Mouse (Mus musculus) forebrain, embryonic 15.5 days (tissue): ENCODE data around the gene Slit1. TPM values are rescaled to one million over a fixed set of nuclear protein-coding genes. Genes with fewer than 3 reads are reported as not detected.

Experiments
- ATAC-seq: fragments of 200-750 bp; cut with Nextera tagmentation; replicated peaks from 2 replicates; pipeline ENCODE4 v1.8.0; 2017; ENCODE audit warnings: mild to moderate bottlenecking, moderate TSS enrichment, moderate library complexity
- H3K27ac ChIP-seq: fragments of 300-500 bp; sonication (generic); replicated peaks from 2 replicates; pipeline ENCODE4 v1.5.1; 2015; ENCODE audit warnings: mild to moderate bottlenecking, inconsistent platforms
- H3K27me3 ChIP-seq: fragments of 300-500 bp; sonication (generic); 2 replicates; pipeline ENCODE4 v1.6.1; 2015; ENCODE audit warnings: inconsistent platforms
- H3K36me3 ChIP-seq: fragments of 300-500 bp; sonication (generic); 2 replicates; pipeline ENCODE4 v1.6.1; 2015; ENCODE audit warnings: mild to moderate bottlenecking, inconsistent platforms
- H3K4me1 ChIP-seq: fragments of 300-500 bp; sonication (generic); 2 replicates; pipeline ENCODE4 v1.6.1; 2015; ENCODE audit warnings: inconsistent platforms
- H3K4me2 ChIP-seq: fragments of 300-500 bp; sonication (generic); replicated peaks from 2 replicates; pipeline ENCODE4 v1.6.1; 2015; ENCODE audit warnings: mild to moderate bottlenecking, inconsistent platforms
- H3K4me3 ChIP-seq: fragments of 300-500 bp; sonication (generic); 2 replicates; pipeline ENCODE4 v1.5.1; 2015; ENCODE audit warnings: mild to moderate bottlenecking, inconsistent platforms
- H3K9ac ChIP-seq: fragments of 300-500 bp; sonication (generic); replicated peaks from 2 replicates; pipeline ENCODE4 v1.6.1; 2015; ENCODE audit warnings: mild to moderate bottlenecking, inconsistent platforms
- H3K9me3 ChIP-seq: fragments of 300-500 bp; sonication (generic); 2 replicates; pipeline ENCODE4 v1.6.1; 2016; ENCODE audit warnings: inconsistent platforms
- WGBS: fragments of 180-500 bp; shearing (Covaris S2); methylation state at CpG from one replicate; pipeline ENCODE4 v1.1.7; 2015; ENCODE audit warnings: mixed read lengths; 5-methylcytosine and 5-hydroxymethylcytosine counted together
- polyA plus RNA-seq: library from polyadenylated mRNA; unstranded; fragments of >200 nt; fragmentation: Nextera tagmentation; extraction: Ambion mirVana; gene quantifications from 2 replicates; pipeline ENCODE4 v1.2.1, GENCODE M21; 2015

The Slit1 gene
- polyA plus RNA-seq, 1 experiment from 2014 or later = 21.0 TPM

DNA sequence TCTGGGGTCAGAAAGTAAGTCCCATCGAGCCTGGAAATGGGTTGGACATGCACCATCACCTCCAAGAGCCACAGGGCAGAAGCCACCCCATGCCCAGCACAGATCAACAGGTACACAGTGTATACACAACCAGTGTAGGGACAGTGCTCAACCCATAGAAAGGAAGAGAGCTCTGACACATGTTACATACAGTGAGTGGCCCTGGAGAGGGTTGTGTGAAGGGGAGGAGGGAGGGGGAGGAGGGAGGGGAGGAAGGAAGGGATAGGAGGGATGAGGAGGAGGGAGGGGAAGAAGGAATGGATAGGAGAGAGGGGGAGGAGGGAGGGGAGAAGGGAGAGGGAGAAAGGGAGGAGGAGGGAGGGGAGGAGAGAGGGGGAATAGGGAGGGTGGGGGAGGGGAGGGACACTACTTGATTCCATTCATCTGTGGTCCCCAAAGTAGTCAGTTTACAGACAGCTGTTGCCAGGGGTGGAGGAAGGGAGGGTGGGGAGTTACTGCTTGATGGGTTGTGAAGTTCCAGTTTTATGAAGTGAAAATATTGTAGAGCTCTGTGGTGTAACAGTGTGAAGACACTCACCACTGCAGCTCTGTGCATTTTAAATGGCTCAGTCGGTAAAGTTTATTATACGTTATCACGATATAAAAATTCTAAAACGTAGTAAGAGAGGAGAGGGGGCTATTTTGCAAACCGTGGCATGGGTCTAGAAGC is 45.5 kb downstream of the Slit1 start:
- Histone ChIP-seq H3K4me2 (no peak overlapping the region), H3K27ac (peak overlapping the region; percentile 68), H3K36me3 (no peaks in the 10 kb centered on the region), H3K9ac (no peak overlapping the region), H3K27me3 (no peaks in the 10 kb centered on the region), H3K9me3 (no peaks in the 10 kb centered on the region), H3K4me1 (peaks cover 61% of the 10 kb centered on the region), H3K4me3 (no peak overlapping the region)
- peak; percentile 29; the same call in 1 of the 2 replicates for ATAC-seq
- 75% methylated on average over 6 of the region's 6 CpGs for WGBS

DNA sequence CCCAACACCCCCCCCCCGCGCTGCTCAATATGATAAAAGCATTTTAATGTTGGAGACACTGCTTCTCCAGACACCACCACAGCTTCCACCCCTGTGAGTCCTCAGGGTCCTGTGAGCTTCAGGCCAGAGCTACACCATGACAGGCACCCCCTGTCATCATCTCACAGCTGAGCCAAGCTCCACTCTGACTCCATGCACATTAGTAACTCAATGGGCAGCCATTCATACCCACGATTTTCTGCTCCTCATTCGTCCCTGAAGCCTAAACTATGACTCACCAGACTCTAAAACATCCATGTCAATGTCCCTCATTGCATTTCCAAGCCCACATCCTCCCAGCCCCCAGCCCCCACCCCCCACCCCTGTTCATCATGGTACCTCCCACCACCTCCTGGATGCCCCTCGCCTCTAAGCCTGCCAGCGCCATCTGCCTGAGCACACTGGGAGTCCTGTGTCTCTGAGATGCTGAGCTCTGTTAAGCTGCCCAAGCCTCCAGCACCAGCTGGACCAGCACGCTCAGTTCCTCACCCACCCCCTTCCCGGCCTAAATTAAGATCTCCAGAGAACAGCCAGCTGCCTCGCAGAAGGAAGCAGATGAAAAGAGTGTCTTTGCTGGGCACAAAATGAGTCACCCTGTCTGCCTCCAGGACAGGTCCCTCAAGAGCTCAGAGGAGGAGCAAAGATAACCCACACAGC is 46.2 kb downstream of the Slit1 start:
- Histone ChIP-seq H3K9ac (no peak overlapping the region), H3K36me3 (no peaks in the 10 kb centered on the region), H3K27ac (peak overlapping the region; percentile 68), H3K4me1 (peaks cover 58% of the 10 kb centered on the region), H3K27me3 (no peaks in the 10 kb centered on the region), H3K9me3 (no peaks in the 10 kb centered on the region), H3K4me2 (no peak overlapping the region), H3K4me3 (no peak overlapping the region)
- WGBS = 25% methylated on average over 9 of the region's 9 CpGs
- peak; percentile 64 for ATAC-seq

DNA sequence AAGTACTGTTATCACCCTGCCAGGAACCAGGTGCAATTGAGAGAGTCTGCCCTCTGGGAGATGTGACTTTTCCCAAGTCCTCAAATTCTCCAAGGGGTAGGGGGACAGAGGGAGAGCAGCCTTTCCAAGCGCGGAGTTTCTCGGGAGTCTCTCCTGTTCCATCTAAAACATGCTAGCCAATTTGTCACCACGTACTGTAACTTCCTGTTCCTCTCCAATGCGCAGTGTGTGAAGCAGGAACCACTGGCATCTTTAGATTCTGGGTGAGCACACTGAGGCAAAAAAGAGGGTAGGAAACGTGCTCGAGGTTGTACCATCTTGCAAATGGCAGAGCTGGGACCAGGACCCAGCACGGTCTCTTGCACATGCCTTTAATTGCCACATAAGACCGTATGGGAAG is 47.0 kb downstream of the Slit1 start:
- WGBS = 90% methylated on average over 9 of the region's 9 CpGs
- Histone ChIP-seq H3K4me1 (peaks cover 61% of the 10 kb centered on the region), H3K36me3 (no peaks in the 10 kb centered on the region), H3K4me2 (no peak overlapping the region), H3K9ac (no peak overlapping the region), H3K27me3 (no peaks in the 10 kb centered on the region), H3K9me3 (no peaks in the 10 kb centered on the region), H3K4me3 (no peak overlapping the region), H3K27ac (no peak overlapping the region)
- no peak for ATAC-seq

DNA sequence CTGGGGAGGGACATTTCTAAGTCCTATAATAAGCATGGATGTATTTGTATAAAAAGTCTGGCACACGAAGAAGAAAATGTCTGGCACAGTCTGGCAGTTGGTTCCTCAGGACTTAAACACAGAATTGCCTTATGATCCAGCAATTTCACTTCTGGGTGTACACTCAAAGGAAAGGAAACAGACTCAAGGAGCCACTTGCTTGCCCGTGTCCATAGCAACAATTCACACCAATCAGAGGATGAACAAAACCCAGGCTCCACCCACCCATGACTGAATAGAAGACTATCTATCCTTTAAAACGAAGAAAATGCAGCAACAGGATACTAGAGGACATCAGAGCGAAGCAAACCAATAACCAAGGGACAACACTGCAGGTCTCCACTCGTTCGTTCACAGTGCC is 48.4 kb downstream of the Slit1 start:
- H3K9me3 ChIP-seq = no peaks in the 10 kb centered on the region
- H3K36me3 ChIP-seq = no peaks in the 10 kb centered on the region
- H3K9ac ChIP-seq = no peak overlapping the region
- peak overlapping the region; percentile 41; the same call in 1 of the 2 replicates for H3K27ac ChIP-seq
- H3K4me1 ChIP-seq = peaks cover 71% of the 10 kb centered on the region
- ATAC-seq = no peak; the same call in 1 of the 2 replicates
- H3K4me2 ChIP-seq = no peak overlapping the region
- H3K4me3 ChIP-seq = no peak overlapping the region
- 64% methylated on average over 6 of the region's 6 CpGs for WGBS
- H3K27me3 ChIP-seq = no peaks in the 10 kb centered on the region

DNA sequence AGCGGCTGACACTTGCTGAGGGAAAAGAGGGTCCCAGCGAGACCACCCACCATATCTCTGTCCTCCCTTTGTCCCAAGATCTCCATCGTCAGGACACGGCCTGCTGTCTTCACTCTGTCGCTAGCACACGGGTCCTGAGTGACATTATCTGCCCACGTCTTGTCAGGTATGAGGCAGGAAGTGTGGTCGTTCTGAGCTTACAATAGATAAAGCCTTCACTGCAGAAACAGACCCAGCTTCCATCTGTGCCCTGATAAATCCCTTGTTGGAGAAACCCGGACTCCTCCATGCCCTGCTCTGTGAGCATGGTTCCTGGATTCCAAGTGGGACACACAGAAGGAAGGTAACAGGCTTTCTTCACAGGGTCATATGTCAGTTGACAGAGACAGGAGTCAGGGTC is 48.9 kb downstream of the Slit1 start:
- Histone ChIP-seq H3K4me3 (no peak overlapping the region), H3K9ac (no peak overlapping the region), H3K4me1 (peaks cover 75% of the 10 kb centered on the region), H3K36me3 (no peaks in the 10 kb centered on the region), H3K4me2 (no peak overlapping the region), H3K27me3 (no peaks in the 10 kb centered on the region), H3K9me3 (no peaks in the 10 kb centered on the region), H3K27ac (peak overlapping the region; percentile 41)
- ATAC-seq = no peak
- WGBS = 75% methylated on average over 9 of the region's 9 CpGs

DNA sequence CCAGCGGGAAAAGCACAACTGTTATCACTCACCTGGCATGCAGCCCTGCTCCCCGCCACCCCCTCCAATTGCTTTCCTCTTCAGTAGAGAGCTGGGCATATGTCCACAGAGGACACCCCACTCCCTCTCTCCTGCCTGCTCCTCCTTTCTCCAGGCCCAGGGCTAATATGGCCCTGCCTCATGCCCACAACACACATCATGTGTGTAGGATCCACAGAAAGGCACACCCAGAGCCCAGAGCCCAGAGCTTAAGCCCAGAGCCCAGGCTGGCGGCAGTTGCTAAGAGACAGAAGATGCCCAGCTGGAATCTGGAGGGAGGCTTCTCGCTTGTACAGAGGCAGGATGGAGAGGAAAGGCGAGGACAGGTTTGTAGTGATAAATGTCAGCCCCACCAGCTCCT is 49.7 kb downstream of the Slit1 start:
- Histone ChIP-seq H3K36me3 (no peaks in the 10 kb centered on the region), H3K9me3 (no peaks in the 10 kb centered on the region), H3K9ac (no peak overlapping the region), H3K4me3 (no peak overlapping the region), H3K4me1 (peaks cover 75% of the 10 kb centered on the region), H3K27me3 (no peaks in the 10 kb centered on the region), H3K4me2 (no peak overlapping the region), H3K27ac (peak overlapping the region; percentile 41)
- WGBS = 16% methylated on average over 5 of the region's 5 CpGs
- ATAC-seq = peak; percentile 21; the same call in 1 of the 2 replicates

DNA sequence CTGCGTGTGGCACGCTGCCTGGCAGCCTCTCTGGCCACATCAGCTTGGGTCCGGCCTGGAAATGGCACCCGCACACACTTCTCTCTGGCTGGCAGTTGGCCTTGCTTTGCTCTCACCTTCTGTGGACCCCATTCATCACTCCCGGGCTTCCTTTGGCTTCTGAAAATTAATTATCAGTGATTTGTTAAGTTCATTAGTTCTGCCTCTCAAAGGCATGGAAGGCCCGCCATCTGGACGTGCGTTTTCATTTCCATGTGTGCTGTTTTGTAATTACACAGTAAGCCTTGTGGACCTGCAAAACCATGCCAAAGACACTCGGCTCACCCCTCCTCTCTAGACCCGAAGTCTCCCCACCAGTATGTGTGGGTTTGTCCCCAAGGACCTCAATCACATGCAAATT is 53.4 kb downstream of the Slit1 start:
- peak overlapping the region; percentile 31 for H3K27ac ChIP-seq
- peak; percentile 31 for ATAC-seq

DNA sequence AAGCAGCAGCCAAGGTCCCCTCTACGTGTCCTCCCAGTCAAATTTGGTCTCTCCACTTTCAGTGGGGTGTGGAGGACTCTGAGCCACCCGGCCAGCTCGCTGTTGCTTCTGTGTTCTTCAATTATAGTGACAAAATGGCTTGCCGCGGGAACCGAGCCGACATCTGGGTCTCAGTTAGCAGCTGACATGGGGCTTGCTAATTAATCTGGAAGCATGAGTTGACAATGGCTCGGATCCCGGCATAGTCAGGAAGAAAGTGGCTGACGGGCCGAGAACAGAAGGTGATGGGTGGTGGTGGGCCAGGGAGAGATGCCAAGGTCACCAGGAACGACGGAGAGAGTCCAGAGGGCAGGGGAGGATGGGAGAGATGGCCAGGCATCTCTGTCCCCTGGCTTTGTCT is 55.2 kb downstream of the Slit1 start:
- 9% methylated on average over 13 of the region's 13 CpGs for WGBS
- H3K4me2 ChIP-seq = no peak overlapping the region
- H3K27ac ChIP-seq = peak overlapping the region; percentile 69
- H3K36me3 ChIP-seq = no peaks in the 10 kb centered on the region
- no peaks in the 10 kb centered on the region for H3K9me3 ChIP-seq
- H3K4me1 ChIP-seq = peaks cover 71% of the 10 kb centered on the region
- no peak overlapping the region for H3K9ac ChIP-seq
- peak; percentile 33 for ATAC-seq
- no peaks in the 10 kb centered on the region for H3K27me3 ChIP-seq
- H3K4me3 ChIP-seq = no peak overlapping the region

More for the DNA sequence above, 53.4 kb downstream of the Slit1 start:
- Histone ChIP-seq H3K4me3 (no peak overlapping the region), H3K9ac (no peak overlapping the region), H3K36me3 (no peaks in the 10 kb centered on the region), H3K4me2 (no peak overlapping the region), H3K27me3 (no peaks in the 10 kb centered on the region), H3K9me3 (no peaks in the 10 kb centered on the region), H3K4me1 (peaks cover 78% of the 10 kb centered on the region)
- 29% methylated on average over 10 of the region's 10 CpGs for WGBS

DNA sequence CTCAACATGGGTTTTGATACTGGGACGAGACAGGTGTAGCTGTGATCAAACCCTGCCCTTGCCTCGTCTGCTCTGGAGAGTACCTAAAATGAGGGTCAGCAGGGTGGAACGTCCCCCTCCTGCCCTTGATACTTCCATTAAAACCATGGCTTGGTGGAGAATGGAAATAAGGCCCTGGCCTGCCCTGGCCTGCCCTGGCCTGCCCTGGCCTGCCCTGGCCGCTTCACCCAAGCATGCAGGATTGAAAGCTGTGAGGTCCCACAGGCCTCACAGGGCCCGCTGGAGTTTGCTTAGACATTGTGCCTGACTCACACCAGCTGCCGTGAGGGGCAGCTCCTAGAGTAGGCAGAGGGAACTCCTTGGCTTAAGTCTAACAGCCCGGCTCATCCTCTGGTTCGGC is 55.6 kb downstream of the Slit1 start:
- ATAC-seq = peak; percentile 14
- no peaks in the 10 kb centered on the region for H3K36me3 ChIP-seq
- H3K27ac ChIP-seq = peak overlapping the region; percentile 69
- H3K4me2 ChIP-seq = no peak overlapping the region
- peaks cover 67% of the 10 kb centered on the region for H3K4me1 ChIP-seq
- no peaks in the 10 kb centered on the region for H3K27me3 ChIP-seq
- H3K9me3 ChIP-seq = no peaks in the 10 kb centered on the region
- H3K9ac ChIP-seq = no peak overlapping the region
- no peak overlapping the region for H3K4me3 ChIP-seq
- WGBS = 66% methylated on average over 8 of the region's 8 CpGs

DNA sequence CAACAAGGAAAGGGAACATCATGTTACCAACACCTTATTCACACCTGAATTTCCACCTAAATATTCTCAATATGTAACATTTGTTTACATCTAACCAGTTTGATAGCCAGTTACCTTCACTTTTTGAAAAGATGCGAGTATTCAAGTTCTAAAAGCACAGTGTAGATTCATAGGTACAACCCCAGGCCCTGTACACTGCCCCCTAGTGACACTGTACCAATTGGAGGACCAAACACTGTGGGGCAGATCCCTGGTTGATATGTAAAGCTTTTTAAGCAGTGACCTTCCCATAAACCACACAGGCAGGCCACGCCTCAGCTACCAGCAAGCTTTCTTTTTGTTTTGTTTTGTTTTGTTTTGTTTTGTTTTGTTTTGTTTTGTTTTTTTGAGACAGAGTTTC is 57.3 kb downstream of the Slit1 start:
- no peak for ATAC-seq
- Histone ChIP-seq H3K36me3 (no peaks in the 10 kb centered on the region), H3K4me3 (no peak overlapping the region), H3K4me2 (no peak overlapping the region), H3K9ac (no peak overlapping the region), H3K9me3 (no peaks in the 10 kb centered on the region), H3K4me1 (peaks cover 74% of the 10 kb centered on the region), H3K27me3 (no peaks in the 10 kb centered on the region), H3K27ac (no peak overlapping the region)
- WGBS = 86% methylated on average over 2 of the region's 2 CpGs

DNA sequence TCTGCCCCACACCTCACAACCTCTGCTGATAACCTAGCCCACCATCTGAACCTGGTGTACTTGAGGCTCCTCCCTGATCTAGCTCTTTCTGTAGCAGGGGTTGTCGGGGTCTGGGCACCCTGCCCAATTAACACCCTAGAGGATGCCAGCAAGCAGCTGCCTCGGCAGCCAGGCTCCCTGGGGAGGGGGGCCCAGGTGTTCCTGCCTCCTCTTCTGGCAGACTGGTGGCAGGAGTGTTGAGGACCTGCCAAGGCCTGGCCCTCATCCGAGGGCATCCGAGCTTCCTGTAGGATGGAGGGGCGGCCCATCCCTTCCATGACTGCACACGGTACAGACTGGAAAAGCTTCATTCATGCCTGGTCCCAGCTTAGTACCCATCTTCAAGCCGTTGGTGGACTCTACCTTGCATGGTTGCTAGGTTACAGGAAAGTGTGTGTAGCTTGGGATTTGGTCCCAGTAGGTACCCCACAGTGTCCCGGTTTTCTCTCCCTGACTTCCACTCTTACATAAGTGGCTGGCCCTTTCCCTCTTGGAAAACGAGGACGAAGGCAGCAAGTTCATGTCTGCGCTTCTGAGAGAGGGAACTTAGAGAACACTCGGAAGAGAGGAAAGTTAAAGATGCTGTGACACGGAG is 57.9 kb downstream of the Slit1 start:
- Histone ChIP-seq H3K27ac (no peak overlapping the region), H3K27me3 (no peaks in the 10 kb centered on the region), H3K9ac (no peak overlapping the region), H3K9me3 (no peaks in the 10 kb centered on the region), H3K36me3 (no peaks in the 10 kb centered on the region), H3K4me3 (no peak overlapping the region), H3K4me1 (peaks cover 77% of the 10 kb centered on the region), H3K4me2 (no peak overlapping the region)
- ATAC-seq = peak; percentile 21; the same call in 1 of the 2 replicates
- 58% methylated on average over 13 of the region's 13 CpGs for WGBS

DNA sequence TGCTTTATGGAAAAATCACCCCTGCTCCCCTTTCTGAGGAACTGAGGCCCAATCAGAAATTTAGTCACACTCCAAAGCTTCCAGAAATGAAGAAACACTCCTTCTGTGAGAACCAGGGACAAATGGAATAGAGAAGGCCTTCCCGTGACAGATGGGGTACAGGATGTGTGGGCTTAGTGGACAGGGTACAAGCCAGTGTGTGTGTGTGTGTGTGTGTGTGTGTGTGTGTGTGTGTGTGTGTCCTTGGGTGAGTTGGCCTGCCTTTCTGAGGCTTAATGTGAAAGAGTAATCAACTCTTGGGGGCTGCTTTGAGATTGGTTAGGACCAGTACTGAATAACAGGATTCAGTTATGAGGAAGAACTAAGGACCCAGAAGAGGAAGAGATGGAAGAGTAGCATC is 58.6 kb downstream of the Slit1 start:
- WGBS = 78% methylated on average over 1 of the region's 1 CpGs
- ATAC-seq = no peak

More for the DNA sequence above, 58.6 kb downstream of the Slit1 start:
- Histone ChIP-seq H3K4me2 (no peak overlapping the region), H3K4me1 (peaks cover 75% of the 10 kb centered on the region), H3K27ac (no peak overlapping the region), H3K9me3 (no peaks in the 10 kb centered on the region), H3K36me3 (no peaks in the 10 kb centered on the region), H3K4me3 (no peak overlapping the region), H3K9ac (no peak overlapping the region), H3K27me3 (no peaks in the 10 kb centered on the region)
